Mouse (Mus musculus) neural tube, embryonic 15.5 days (tissue): ENCODE measurements around the gene Parp14. TPM values are rescaled to one million over a fixed set of nuclear protein-coding genes. Genes with fewer than 3 reads are reported as not detected.
A peak's percentile ranks its signal among the peaks of the same experiment; 100 is the strongest.

ENCODE experiments used
- ATAC-seq: fragments of 200-750 bp; cut with Nextera tagmentation; 2 replicates; pipeline ENCODE4 v1.8.0; 2017; ENCODE audit warnings: mild to moderate bottlenecking, moderate TSS enrichment, moderate library complexity; ENCODE audit not compliant: low FRiP score
- H3K27ac ChIP-seq: fragments of 300-500 bp; sonication (generic); replicated peaks from 2 replicates; pipeline ENCODE4 v1.5.1; 2015; ENCODE audit warnings: mild to moderate bottlenecking, inconsistent platforms
- H3K27me3 ChIP-seq: fragments of 300-500 bp; sonication (generic); replicated peaks from 2 replicates; pipeline ENCODE4 v1.6.1; 2015; ENCODE audit warnings: inconsistent platforms
- H3K36me3 ChIP-seq: fragments of 300-500 bp; sonication (generic); 2 replicates; pipeline ENCODE4 v1.6.1; 2015; ENCODE audit warnings: inconsistent platforms
- H3K4me1 ChIP-seq: fragments of 300-500 bp; sonication (generic); 2 replicates; pipeline ENCODE4 v1.6.1; 2015; ENCODE audit warnings: inconsistent platforms
- H3K4me2 ChIP-seq: fragments of 300-500 bp; sonication (generic); 2 replicates; pipeline ENCODE4 v1.6.1; 2015; ENCODE audit warnings: inconsistent platforms, mild to moderate bottlenecking, moderate library complexity
- H3K4me3 ChIP-seq: fragments of 300-500 bp; sonication (generic); replicated peaks from 2 replicates; pipeline ENCODE4 v1.5.1; 2015; ENCODE audit warnings: mild to moderate bottlenecking, inconsistent platforms
- H3K9ac ChIP-seq: fragments of 300-500 bp; sonication (generic); replicated peaks from 2 replicates; pipeline ENCODE4 v1.6.1; 2015; ENCODE audit warnings: mild to moderate bottlenecking, inconsistent platforms
- H3K9me3 ChIP-seq: fragments of 300-500 bp; sonication (generic); replicated peaks from 2 replicates; pipeline ENCODE4 v1.6.1; 2016; ENCODE audit warnings: inconsistent platforms
- WGBS: fragments of 180-500 bp; shearing (Covaris S2); methylation state at CpG from one replicate; pipeline ENCODE4 v1.1.7; 2015; ENCODE audit warnings: mixed read lengths; 5-methylcytosine and 5-hydroxymethylcytosine counted together
- polyA plus RNA-seq: library from polyadenylated mRNA; unstranded; fragments of >200 nt; fragmentation: Nextera tagmentation; extraction: Ambion mirVana; gene quantifications from 2 replicates; pipeline ENCODE4 v1.2.1, GENCODE M21; 2015

The Parp14 gene
- polyA plus RNA-seq, 1 experiment from 2014 or later: 0.65 TPM

DNA sequence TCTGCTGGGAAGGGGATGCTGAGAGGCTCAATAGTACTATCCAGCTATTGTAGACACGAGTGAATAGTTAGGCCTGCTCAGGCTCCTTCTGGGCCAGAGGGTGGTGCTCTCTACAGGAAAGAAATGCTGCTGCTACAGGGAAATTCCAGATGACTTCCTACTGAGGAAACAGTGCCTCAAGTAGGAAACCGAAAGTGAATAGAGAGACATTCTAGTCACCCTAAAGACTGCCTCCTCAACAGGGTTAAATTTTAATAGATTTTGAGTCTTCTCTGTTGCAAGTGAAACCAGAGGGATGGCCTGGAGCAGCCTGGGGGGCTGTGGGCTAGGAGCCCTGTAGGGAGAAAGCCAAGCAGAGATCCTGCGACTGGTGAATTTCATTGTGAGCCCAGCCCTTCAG is 2.2 kb downstream of the Parp14 start:
- H3K27ac ChIP-seq: no peak overlapping the region
- ATAC-seq: no peak
- 41% methylated on average over 3 of the region's 3 CpGs for WGBS

DNA sequence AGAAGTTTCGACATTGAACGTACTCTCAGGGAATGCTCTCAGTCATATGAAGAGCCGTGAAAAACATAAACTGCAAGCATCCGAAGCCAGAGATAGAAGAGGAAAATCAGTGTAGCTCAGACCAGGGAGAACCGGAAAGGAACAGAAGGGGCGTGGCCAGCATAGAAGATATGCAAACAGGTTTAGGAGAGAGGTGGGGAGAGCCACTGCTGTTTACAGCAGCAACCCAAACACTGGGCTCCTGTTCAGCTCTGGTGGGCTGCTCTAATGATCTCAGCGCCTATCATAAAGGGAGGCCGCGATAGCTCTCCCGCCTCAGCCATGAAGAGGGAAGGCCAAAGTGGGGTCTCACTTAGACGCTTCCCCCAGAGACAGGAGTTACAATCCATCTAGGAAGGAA is 3.6 kb downstream of the Parp14 start:
- Histone ChIP-seq H3K27me3 (peaks cover 27% of the 10 kb centered on the region), H3K4me3 (no peak overlapping the region), H3K9ac (no peak overlapping the region), H3K9me3 (no peaks in the 10 kb centered on the region), H3K27ac (no peak overlapping the region), H3K4me1 (peaks cover 14% of the 10 kb centered on the region), H3K36me3 (no peaks in the 10 kb centered on the region), H3K4me2 (no peak overlapping the region)
- ATAC-seq: no peak
- 70% methylated on average over 11 of the region's 11 CpGs for whole genome bisulfite sequencing

More for the DNA sequence above, 2.2 kb downstream of the Parp14 start:
- Histone ChIP-seq H3K4me1 (peaks cover 14% of the 10 kb centered on the region), H3K9ac (no peak overlapping the region), H3K27me3 (peaks cover 28% of the 10 kb centered on the region), H3K36me3 (no peaks in the 10 kb centered on the region), H3K4me2 (0 out of 2 replicates have a peak overlapping the region, but pooled peaks have one; percentile 5), H3K4me3 (no peak overlapping the region), H3K9me3 (no peaks in the 10 kb centered on the region)

DNA sequence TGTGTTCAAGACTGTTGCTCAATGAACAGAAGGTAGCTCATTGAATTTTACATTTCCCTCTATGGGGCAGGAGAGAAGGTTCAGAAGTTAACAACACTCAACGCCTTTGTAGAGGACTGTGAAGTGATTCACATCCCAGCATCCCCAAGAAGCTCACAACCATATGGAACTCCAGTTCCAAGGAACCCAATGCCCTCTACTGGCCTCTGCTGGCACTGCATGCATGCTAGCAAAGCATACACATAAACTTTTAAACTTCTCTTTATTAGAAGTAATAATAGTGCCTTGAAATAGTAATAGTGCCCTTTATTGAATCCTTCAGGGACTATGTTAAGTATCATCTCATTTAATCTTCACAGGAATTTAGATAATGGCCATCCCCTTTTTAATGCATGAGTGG is 9.3 kb downstream of the Parp14 start:
- 88% methylated on average over 1 of the region's 1 CpGs for WGBS

DNA sequence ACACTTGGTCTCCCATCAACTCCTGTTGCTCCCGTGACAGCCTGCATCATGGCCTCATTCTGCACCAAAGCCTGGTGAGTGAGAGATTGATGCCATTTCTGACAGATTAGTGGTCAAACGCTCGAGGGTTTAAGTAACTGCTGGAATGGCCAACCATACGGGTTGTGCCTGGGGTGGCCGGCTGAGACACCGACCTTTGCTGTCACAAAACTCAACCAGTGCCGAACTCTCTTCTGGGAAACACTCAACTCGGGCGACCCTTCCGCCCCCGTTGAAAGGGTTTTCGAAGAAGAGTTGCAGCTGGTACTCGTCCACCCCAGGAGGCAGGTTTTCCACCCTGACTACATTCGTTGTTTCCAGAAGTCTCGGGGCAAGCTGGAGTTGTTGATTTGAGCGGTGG is 11.1 kb downstream of the Parp14 start:
- no peaks in the 10 kb centered on the region for H3K27me3 ChIP-seq
- H3K9me3 ChIP-seq: no peaks in the 10 kb centered on the region
- H3K4me3 ChIP-seq: no peak overlapping the region
- no peak overlapping the region for H3K9ac ChIP-seq
- no peak overlapping the region for H3K27ac ChIP-seq
- ATAC-seq: no peak
- H3K4me1 ChIP-seq: no peaks in the 10 kb centered on the region
- no peaks in the 10 kb centered on the region for H3K36me3 ChIP-seq
- no peak overlapping the region for H3K4me2 ChIP-seq
- 89% methylated on average over 16 of the region's 16 CpGs for WGBS

More for the DNA sequence above, 9.3 kb downstream of the Parp14 start:
- H3K9me3 ChIP-seq: no peaks in the 10 kb centered on the region
- no peak for ATAC-seq
- no peaks in the 10 kb centered on the region for H3K36me3 ChIP-seq
- no peak overlapping the region for H3K27ac ChIP-seq
- no peak overlapping the region for H3K4me2 ChIP-seq
- H3K4me3 ChIP-seq: no peak overlapping the region
- no peaks in the 10 kb centered on the region for H3K4me1 ChIP-seq
- no peak overlapping the region for H3K9ac ChIP-seq
- no peaks in the 10 kb centered on the region for H3K27me3 ChIP-seq

DNA sequence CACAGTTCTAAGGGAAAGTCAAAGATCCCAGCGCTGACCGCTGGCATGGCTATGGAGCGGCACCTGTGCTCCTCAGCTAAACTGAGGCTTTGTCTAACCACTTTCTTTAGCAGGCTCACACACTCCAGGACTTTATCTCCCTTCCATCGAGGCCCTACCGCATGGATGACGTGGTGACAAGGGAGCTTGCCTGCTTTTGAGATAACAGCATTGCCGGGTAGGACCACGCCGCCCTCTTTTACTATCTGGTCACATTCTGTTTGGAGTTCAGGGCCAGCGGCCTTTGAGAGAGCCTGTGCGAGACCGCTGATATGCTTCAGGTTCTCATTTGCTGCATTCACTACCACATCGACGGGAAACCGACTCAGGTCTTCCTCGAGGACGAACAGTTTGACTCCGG is 14.6 kb downstream of the Parp14 start:
- no peak for ATAC-seq
- H3K4me3 ChIP-seq: no peak overlapping the region
- H3K27me3 ChIP-seq: no peaks in the 10 kb centered on the region
- H3K27ac ChIP-seq: no peak overlapping the region
- H3K36me3 ChIP-seq: no peaks in the 10 kb centered on the region
- no peak overlapping the region for H3K4me2 ChIP-seq
- no peaks in the 10 kb centered on the region for H3K9me3 ChIP-seq
- no peak overlapping the region for H3K9ac ChIP-seq
- H3K4me1 ChIP-seq: no peaks in the 10 kb centered on the region
- WGBS: 93% methylated on average over 18 of the region's 18 CpGs

DNA sequence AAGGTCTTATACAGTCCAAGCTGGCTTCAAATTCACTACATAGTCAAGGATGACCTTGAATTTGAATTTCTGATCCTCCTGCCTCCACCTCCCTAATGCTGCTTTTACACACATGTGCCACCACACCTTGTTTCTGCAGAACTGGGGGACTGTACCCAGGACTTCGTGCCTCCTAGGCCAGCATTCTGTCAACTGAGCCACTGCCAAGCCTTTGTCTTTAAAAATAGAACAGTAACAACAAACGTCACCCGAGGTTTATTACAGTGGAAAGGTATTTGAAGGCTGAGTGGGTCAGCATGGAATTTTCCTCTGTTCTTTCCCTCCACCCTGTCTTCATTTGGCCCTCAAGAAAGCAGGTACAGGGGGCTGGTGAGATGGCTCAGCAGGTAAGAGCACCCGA is 15.5 kb downstream of the Parp14 start:
- Histone ChIP-seq H3K4me1 (no peaks in the 10 kb centered on the region), H3K27me3 (no peaks in the 10 kb centered on the region), H3K4me3 (no peak overlapping the region), H3K9me3 (no peaks in the 10 kb centered on the region), H3K36me3 (no peaks in the 10 kb centered on the region), H3K27ac (no peak overlapping the region), H3K4me2 (no peak overlapping the region), H3K9ac (no peak overlapping the region)
- no peak for ATAC-seq
- 84% methylated on average over 4 of the region's 4 CpGs for WGBS

DNA sequence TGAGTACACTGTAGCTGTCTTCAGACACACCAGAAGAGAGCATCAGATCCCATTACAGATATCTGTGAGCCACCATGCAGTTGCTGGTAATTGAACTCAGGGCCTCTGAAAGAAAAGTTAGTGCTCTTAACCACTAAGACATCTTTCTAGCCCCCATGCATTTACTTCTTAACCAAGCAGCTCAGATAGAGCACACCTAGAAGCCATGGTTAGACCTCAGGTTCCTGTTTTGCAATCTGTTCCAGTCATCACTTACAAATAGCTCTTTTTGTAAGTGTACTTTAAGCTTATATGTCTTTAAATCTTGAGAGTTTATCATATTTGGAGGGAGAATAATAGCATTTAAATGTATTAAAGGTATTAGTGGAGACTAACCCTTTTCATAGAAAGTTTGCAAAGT is 24.2 kb downstream of the Parp14 start:
- H3K36me3 ChIP-seq: no peaks in the 10 kb centered on the region
- no peak overlapping the region for H3K9ac ChIP-seq
- no peak overlapping the region for H3K4me2 ChIP-seq
- H3K4me3 ChIP-seq: no peak overlapping the region
- no peaks in the 10 kb centered on the region for H3K9me3 ChIP-seq
- ATAC-seq: no peak
- no peaks in the 10 kb centered on the region for H3K27me3 ChIP-seq
- no peaks in the 10 kb centered on the region for H3K4me1 ChIP-seq
- H3K27ac ChIP-seq: no peak overlapping the region

DNA sequence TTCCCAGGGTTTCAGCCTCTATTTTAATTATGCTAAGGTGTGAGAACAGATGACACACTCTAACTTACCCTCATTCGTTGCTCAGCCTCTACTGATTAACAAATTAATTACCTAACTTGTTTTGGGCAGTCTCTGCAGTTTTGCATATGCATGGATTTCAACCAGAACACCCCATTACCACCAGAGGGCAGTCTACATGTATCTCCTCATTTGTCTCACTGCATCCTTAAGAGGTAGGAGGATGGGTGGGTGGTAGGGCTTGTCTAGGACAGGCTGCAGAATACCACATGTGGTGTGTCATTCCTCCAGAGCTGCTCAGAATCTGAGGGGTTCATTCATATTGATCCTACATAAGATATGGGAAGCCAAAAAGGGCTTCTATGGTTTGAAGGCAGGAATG is 31.7 kb downstream of the Parp14 start:
- no peak overlapping the region for H3K4me3 ChIP-seq
- WGBS: 13% methylated on average over 1 of the region's 1 CpGs
- no peak for ATAC-seq
- H3K9ac ChIP-seq: no peak overlapping the region
- no peaks in the 10 kb centered on the region for H3K4me1 ChIP-seq
- H3K27me3 ChIP-seq: no peaks in the 10 kb centered on the region
- H3K4me2 ChIP-seq: no peak overlapping the region
- no peak overlapping the region for H3K27ac ChIP-seq
- H3K36me3 ChIP-seq: no peaks in the 10 kb centered on the region
- no peaks in the 10 kb centered on the region for H3K9me3 ChIP-seq

DNA sequence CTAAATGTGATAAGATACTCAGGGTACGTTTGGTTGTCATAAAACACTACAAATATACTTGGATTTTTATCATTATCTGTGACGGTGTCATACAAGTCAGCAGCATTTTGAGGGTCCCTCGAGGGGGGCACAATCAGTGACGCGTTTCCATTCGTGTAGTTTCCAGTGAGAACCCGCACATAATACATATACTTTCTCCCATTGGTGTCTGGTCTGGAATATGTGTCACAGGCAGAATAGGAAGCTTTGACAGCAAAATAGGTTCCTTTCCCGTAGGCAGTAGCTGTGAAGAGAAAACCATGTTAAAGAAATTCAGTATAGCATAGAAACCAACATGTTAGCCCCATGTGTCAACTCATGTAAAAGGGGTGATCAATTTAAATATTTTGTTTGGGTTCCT is 36.7 kb downstream of the Parp14 start:
- Histone ChIP-seq H3K4me2 (no peak overlapping the region), H3K4me3 (no peak overlapping the region), H3K4me1 (no peaks in the 10 kb centered on the region), H3K9ac (no peak overlapping the region), H3K36me3 (no peaks in the 10 kb centered on the region), H3K27ac (no peak overlapping the region), H3K9me3 (no peaks in the 10 kb centered on the region), H3K27me3 (no peaks in the 10 kb centered on the region)
- ATAC-seq: no peak
- 89% methylated on average over 8 of the region's 8 CpGs for WGBS

DNA sequence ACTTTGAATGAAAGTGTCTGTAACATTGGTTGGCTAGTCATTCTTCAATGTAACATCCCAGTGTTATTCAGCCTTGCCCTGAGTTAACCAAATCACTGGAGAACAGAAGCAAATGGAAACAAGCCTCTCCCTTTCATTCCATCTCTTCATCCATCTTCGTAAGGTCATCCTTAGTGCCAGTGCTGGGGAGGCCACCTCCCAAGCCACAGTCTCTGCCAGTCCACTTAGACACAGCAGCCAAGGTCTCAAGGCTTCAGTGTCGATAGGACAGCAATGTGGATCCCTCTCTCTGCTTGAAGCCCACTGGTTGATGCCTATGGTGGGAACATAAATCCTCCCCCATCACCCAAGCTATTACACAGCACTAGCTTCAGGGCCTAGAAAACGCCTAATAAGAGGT is 38.4 kb downstream of the Parp14 start:
- H3K4me2 ChIP-seq: no peak overlapping the region
- H3K27ac ChIP-seq: no peak overlapping the region
- H3K4me1 ChIP-seq: no peaks in the 10 kb centered on the region
- H3K9me3 ChIP-seq: no peaks in the 10 kb centered on the region
- 90% methylated on average over 3 of the region's 3 CpGs for WGBS
- no peak for ATAC-seq
- no peak overlapping the region for H3K4me3 ChIP-seq
- H3K27me3 ChIP-seq: no peaks in the 10 kb centered on the region
- no peak overlapping the region for H3K9ac ChIP-seq
- no peaks in the 10 kb centered on the region for H3K36me3 ChIP-seq

DNA sequence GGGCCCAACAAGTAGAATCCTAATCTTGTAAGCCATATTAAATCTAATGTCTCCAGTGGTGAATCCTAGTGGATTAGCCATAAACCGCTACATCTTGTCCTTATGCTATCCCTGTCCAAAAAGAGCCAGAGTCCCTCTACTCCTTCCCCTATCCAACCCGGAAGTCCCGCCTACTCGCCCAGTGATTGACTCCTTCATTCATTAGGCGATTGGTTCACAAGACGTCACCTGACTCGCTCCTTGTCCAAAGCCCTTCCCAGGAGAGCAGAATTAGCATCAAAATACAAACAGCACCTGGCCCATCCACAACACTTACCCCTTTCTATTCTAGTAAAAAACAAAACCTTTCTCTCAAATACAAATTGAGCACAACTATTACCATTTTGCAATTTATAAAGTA is 41.3 kb downstream of the Parp14 start:
- Histone ChIP-seq H3K4me1 (no peaks in the 10 kb centered on the region), H3K27ac (no peak overlapping the region)
- 33% methylated on average over 7 of the region's 7 CpGs for WGBS

DNA sequence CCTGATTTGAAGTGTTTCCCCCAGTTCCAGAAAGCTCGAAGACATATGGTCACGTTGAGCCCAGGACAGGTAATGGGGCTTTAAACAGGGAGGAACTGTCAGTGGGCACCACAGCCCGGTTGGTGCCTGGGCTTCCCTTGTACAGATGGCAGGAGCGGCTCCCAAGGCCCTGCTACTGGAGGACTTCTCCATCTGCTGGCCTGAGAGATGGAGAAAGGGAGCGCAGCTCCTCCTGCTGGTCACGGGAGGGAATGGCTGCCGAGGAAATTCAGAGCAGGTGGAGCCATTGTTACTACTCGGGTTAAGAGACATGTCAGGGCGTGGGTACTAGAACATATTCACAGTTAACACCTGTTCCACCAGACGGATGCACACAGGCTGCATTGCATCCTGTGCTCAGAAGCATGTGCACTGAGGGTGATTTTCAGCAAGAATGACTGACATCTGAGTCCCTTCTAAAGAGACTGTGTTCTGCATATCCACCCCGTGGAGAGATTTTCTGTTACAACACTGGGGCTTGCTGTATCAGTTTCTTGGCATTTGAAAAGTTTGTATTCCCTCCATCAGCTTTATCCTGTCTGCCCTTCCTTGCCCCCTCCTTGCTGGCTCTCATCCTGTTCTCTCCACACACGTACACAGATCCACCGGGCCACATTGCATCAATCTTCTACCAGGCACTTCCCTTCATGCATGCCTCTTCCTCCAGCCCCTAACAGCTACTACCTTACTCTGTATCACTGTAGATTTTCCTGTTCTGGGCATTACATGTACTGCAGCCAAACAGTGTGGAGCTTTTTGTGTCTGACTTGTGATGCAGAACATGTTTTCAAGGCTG is 53.9 kb downstream of the Parp14 start:
- H3K4me3 ChIP-seq: no peak overlapping the region
- ATAC-seq: peak; percentile 86
- no peak overlapping the region for H3K9ac ChIP-seq
- WGBS: 33% methylated on average over 13 of the region's 13 CpGs
- H3K4me2 ChIP-seq: no peak overlapping the region
- H3K27ac ChIP-seq: no peak overlapping the region
- H3K27me3 ChIP-seq: no peaks in the 10 kb centered on the region
- H3K36me3 ChIP-seq: no peaks in the 10 kb centered on the region; the same call in 1 of the 2 replicates
- no peaks in the 10 kb centered on the region for H3K4me1 ChIP-seq
- H3K9me3 ChIP-seq: no peaks in the 10 kb centered on the region

More for the DNA sequence above, 41.3 kb downstream of the Parp14 start:
- H3K36me3 ChIP-seq: peaks cover 4% of the 10 kb centered on the region
- no peaks in the 10 kb centered on the region for H3K27me3 ChIP-seq
- no peak overlapping the region for H3K4me3 ChIP-seq
- no peak overlapping the region for H3K4me2 ChIP-seq
- no peak for ATAC-seq
- no peaks in the 10 kb centered on the region for H3K9me3 ChIP-seq
- no peak overlapping the region for H3K9ac ChIP-seq
